9 mouse cellular contexts compared by ENCODE assay signal in genomic region chr7:16175542-16175931, GRCm38 (mm10). TPM values are rescaled to one million over a fixed set of nuclear protein-coding genes. Genes with fewer than 3 reads are reported as not detected.
DNase-seq lines count a peak whose midpoint lies in the region; ATAC-seq and TF ChIP-seq lines count a peak whose summit lies in the region.
"Had no signal": no experiment of that assay in that cellular context is flagged by ENCODE, and none has a peak within 500 bp of the region (broad histone marks: within the 10 kb centered on the region; RNA-seq: fewer than 3 reads in every experiment).

No protein-coding gene starts in this region.

- no peak for TF ChIP-seq CTCF in ES-Bruce4 (IDR thresholded peaks at IDR 0.05; ENCODE audit: low read depth, low read length)
- no peak for TF ChIP-seq CTCF in forebrain, postnatal 0 days (IDR thresholded peaks at IDR 0.05; ENCODE audit: low read depth)

- peaks cover 4% of the 10 kb centered on the region; the same call in 1 of the 2 replicates for H3K27me3 ChIP-seq in heart, embryonic 10.5 days (ENCODE audit: insufficient read depth, poor library complexity, severe bottlenecking)
- peaks cover 3% of the 10 kb centered on the region; the same call in 1 of the 2 replicates for H3K27me3 ChIP-seq in ES-Bruce4 (ENCODE audit: control insufficient read depth, insufficient read depth, low read length, poor library complexity, severe bottlenecking)
- H3K27me3 ChIP-seq in forebrain, postnatal 0 days (ENCODE audit: insufficient read depth, low read length): no peaks in the 10 kb centered on the region
- no peaks in the 10 kb centered on the region for H3K27me3 ChIP-seq in midbrain, embryonic 11.5 days (ENCODE audit: control insufficient read depth, insufficient read depth, low read length)

- peak overlapping the region; percentile 86 for H3K27ac ChIP-seq in heart, embryonic 10.5 days
- no peak overlapping the region for H3K27ac ChIP-seq in ES-Bruce4 (ENCODE audit: insufficient read depth, low read length)
- peak overlapping the region; percentile 84 for H3K27ac ChIP-seq in forebrain, postnatal 0 days (ENCODE audit: low read depth, low read length)
- peak overlapping the region; percentile 38; the same call in 1 of the 2 replicates for H3K27ac ChIP-seq in midbrain, embryonic 11.5 days (ENCODE audit: low read depth, low read length)

- peak; percentile 64 for ATAC-seq in forebrain, postnatal 0 days
- ATAC-seq in midbrain, embryonic 11.5 days (ENCODE audit: low FRiP score): peak; percentile 45

- TF ChIP-seq EP300 in ES-Bruce4 (IDR thresholded peaks at IDR 0.05; ENCODE audit: insufficient read depth, low read depth, low read length): no peak

- no peak for DNase-seq in heart, embryonic 10.5 days (ENCODE audit: low spot score)
- DNase-seq in heart, postnatal 36 days: no peak
- no peak for DNase-seq in forebrain, postnatal 0 days
- no peak for DNase-seq in midbrain, embryonic 11.5 days (ENCODE audit: low spot score, missing footprints)
- no peak for DNase-seq in retina, embryonic 14.5 days (ENCODE audit: low spot score)
- DNase-seq in left cerebral cortex, postnatal 4 days: no peak
- DNase-seq in cerebellum, postnatal 25 days: no peak

- H3K36me3 ChIP-seq in heart, embryonic 10.5 days: peaks cover 15% of the 10 kb centered on the region
- no peaks in the 10 kb centered on the region for H3K36me3 ChIP-seq in ES-Bruce4 (ENCODE audit: control insufficient read depth, insufficient read depth, low read length, poor library complexity, severe bottlenecking)
- peaks cover 32% of the 10 kb centered on the region for H3K36me3 ChIP-seq in forebrain, postnatal 0 days (ENCODE audit: insufficient read depth)
- H3K36me3 ChIP-seq in midbrain, embryonic 11.5 days (ENCODE audit: control insufficient read depth, insufficient read depth, low read length): peaks cover 8% of the 10 kb centered on the region

- intact Hi-C loops in heart, postnatal 36 days (cut with DNase I): no loop called here
- intact Hi-C loops in left cerebral cortex, postnatal 4 days (cut with DNase I): no loop called here

- H3K9me3 ChIP-seq in heart, embryonic 10.5 days: no peaks in the 10 kb centered on the region
- H3K9me3 ChIP-seq in ES-Bruce4 (replicated peaks; ENCODE audit: control insufficient read depth, insufficient read depth, low read length, poor library complexity, severe bottlenecking): no peaks in the 10 kb centered on the region
- no peaks in the 10 kb centered on the region for H3K9me3 ChIP-seq in forebrain, postnatal 0 days (ENCODE audit: low read length)
- H3K9me3 ChIP-seq in midbrain, embryonic 11.5 days (ENCODE audit: control insufficient read depth, low read length): no peaks in the 10 kb centered on the region; the same call in 1 of the 2 replicates

- 1% methylated on average over 10 of the region's 10 CpGs for WGBS in heart, embryonic 10.5 days
- under 1% methylated on average over 10 of the region's 10 CpGs for WGBS in forebrain, postnatal 0 days
- 0% methylated on average over 10 of the region's 10 CpGs for WGBS in midbrain, embryonic 11.5 days

- H3K4me2 ChIP-seq in forebrain, postnatal 0 days (ENCODE audit: low read depth): peak overlapping the region; percentile 73
- H3K4me2 ChIP-seq in midbrain, embryonic 11.5 days: peak overlapping the region; percentile 53

- TF ChIP-seq POLR2A in ES-Bruce4 (IDR thresholded peaks at IDR 0.05; ENCODE audit: insufficient read depth, low read length): no peak

- H3K4me1 ChIP-seq in heart, embryonic 10.5 days: peaks cover 44% of the 10 kb centered on the region
- no peaks in the 10 kb centered on the region for H3K4me1 ChIP-seq in ES-Bruce4 (ENCODE audit: control insufficient read depth, insufficient read depth, low read length)
- peaks cover 10% of the 10 kb centered on the region for H3K4me1 ChIP-seq in forebrain, postnatal 0 days (ENCODE audit: insufficient read depth)
- H3K4me1 ChIP-seq in midbrain, embryonic 11.5 days (ENCODE audit: control insufficient read depth, insufficient read depth, low read length): peaks cover 15% of the 10 kb centered on the region

- H3K4me3 ChIP-seq in heart, embryonic 10.5 days: peak overlapping the region; percentile 79
- H3K4me3 ChIP-seq in ES-Bruce4 (ENCODE audit: low read depth, low read length): peak overlapping the region; percentile 76
- peak overlapping the region; percentile 85 for H3K4me3 ChIP-seq in forebrain, postnatal 0 days (ENCODE audit: low read depth, low read length)
- peak overlapping the region; percentile 73 for H3K4me3 ChIP-seq in midbrain, embryonic 11.5 days (ENCODE audit: low read depth, low read length)

- peak overlapping the region; percentile 72 for H3K9ac ChIP-seq in ES-Bruce4 (ENCODE audit: low read depth, poor library complexity, severe bottlenecking)
- H3K9ac ChIP-seq in forebrain, postnatal 0 days: peak overlapping the region; percentile 83
- peak overlapping the region; percentile 86 for H3K9ac ChIP-seq in midbrain, embryonic 11.5 days (ENCODE audit: low read length)

RNA-seq across cellular contexts. Expression of gene Meis3, which starts 0.6 kb away (rescaled TPM):
- 22.5 and 41.8 TPM in 2 replicates for polyA plus RNA-seq in heart, embryonic 10.5 days (2016; fragmentation: Nextera tagmentation; extraction: Ambion mirVana)
- total RNA-seq in heart, postnatal 36 days (2021): 1 to 10 TPM; 3.9 to 4.9 TPM
- 4.5 and 5.2 TPM in 2 replicates for polyA plus RNA-seq in ES-Bruce4 (2011; ENCODE audit: insufficient read depth, insufficient read length, low read depth, missing spikeins)
- 98.6 and 100 TPM in 2 replicates for total RNA-seq in forebrain, postnatal 0 days (2014; rRNA removed)
- polyA plus RNA-seq in forebrain, postnatal 0 days (2015; fragmentation: Nextera tagmentation; extraction: Ambion mirVana): 86.4 and 90.9 TPM in 2 replicates
- polyA plus RNA-seq in midbrain, embryonic 11.5 days (2014; fragmentation: Nextera tagmentation; extraction: Ambion mirVana): 74.7 and 80.7 TPM in 2 replicates
- total RNA-seq in left cerebral cortex, postnatal 4 days (2021): 10 to 100 TPM; 70.6 to 74.8 TPM
- total RNA-seq: megakaryocyte progenitor cell, adult 5-6 weeks had no signal

RNA-seq across cellular contexts. Expression of gene Slc8a2, which starts 45.9 kb away (rescaled TPM):
- 0.24 and 0.28 TPM in 2 replicates for polyA plus RNA-seq in heart, embryonic 10.5 days (2016; fragmentation: Nextera tagmentation; extraction: Ambion mirVana)
- 1 to 10 TPM in 1 of 2 experiments, under 1 TPM in 1; 0.67 to 1.1 TPM for total RNA-seq in heart, postnatal 36 days (2021)
- 4.1 and 4.5 TPM in 2 replicates for polyA plus RNA-seq in ES-Bruce4 (2011; ENCODE audit: insufficient read depth, insufficient read length, low read depth, missing spikeins)
- 52.4 and 55.8 TPM in 2 replicates for total RNA-seq in forebrain, postnatal 0 days (2014; rRNA removed)
- 0.77 and 0.99 TPM in 2 replicates for polyA plus RNA-seq in forebrain, postnatal 0 days (2015; fragmentation: Nextera tagmentation; extraction: Ambion mirVana)
- polyA plus RNA-seq in midbrain, embryonic 11.5 days (2014; fragmentation: Nextera tagmentation; extraction: Ambion mirVana): 0.27 and 0.34 TPM in 2 replicates
- 100 to 1,000 TPM; 106 to 117 TPM for total RNA-seq in left cerebral cortex, postnatal 4 days (2021)
- total RNA-seq: megakaryocyte progenitor cell, adult 5-6 weeks had no signal

RNA-seq across cellular contexts. Expression of gene Dhx34, which starts 46.3 kb away (rescaled TPM):
- 12.9 and 14.8 TPM in 2 replicates for polyA plus RNA-seq in heart, embryonic 10.5 days (2016; fragmentation: Nextera tagmentation; extraction: Ambion mirVana)
- total RNA-seq in heart, postnatal 36 days (2021): 1 to 10 TPM; 7.9 to 8.7 TPM
- polyA plus RNA-seq in ES-Bruce4 (2011; ENCODE audit: insufficient read depth, insufficient read length, low read depth, missing spikeins): 9.7 and 11.6 TPM in 2 replicates
- total RNA-seq in forebrain, postnatal 0 days (2014; rRNA removed): 10.9 and 16.0 TPM in 2 replicates
- polyA plus RNA-seq in forebrain, postnatal 0 days (2015; fragmentation: Nextera tagmentation; extraction: Ambion mirVana): 8.4 and 9.7 TPM in 2 replicates
- polyA plus RNA-seq in midbrain, embryonic 11.5 days (2014; fragmentation: Nextera tagmentation; extraction: Ambion mirVana): 9.0 and 10.3 TPM in 2 replicates
- total RNA-seq in left cerebral cortex, postnatal 4 days (2021): 10 to 100 TPM; 12.2 to 13.4 TPM

RNA-seq across cellular contexts. Expression of gene Kptn, which starts 55.8 kb away (rescaled TPM):
- polyA plus RNA-seq in heart, embryonic 10.5 days (2016; fragmentation: Nextera tagmentation; extraction: Ambion mirVana): 31.6 and 34.9 TPM in 2 replicates
- 10 to 100 TPM; 23.0 to 23.1 TPM for total RNA-seq in heart, postnatal 36 days (2021)
- 8.5 and 8.7 TPM in 2 replicates for polyA plus RNA-seq in ES-Bruce4 (2011; ENCODE audit: insufficient read depth, insufficient read length, low read depth, missing spikeins)
- 47.4 and 53.7 TPM in 2 replicates for total RNA-seq in forebrain, postnatal 0 days (2014; rRNA removed)
- polyA plus RNA-seq in forebrain, postnatal 0 days (2015; fragmentation: Nextera tagmentation; extraction: Ambion mirVana): 27.4 and 37.2 TPM in 2 replicates
- polyA plus RNA-seq in midbrain, embryonic 11.5 days (2014; fragmentation: Nextera tagmentation; extraction: Ambion mirVana): 16.2 and 18.2 TPM in 2 replicates
- total RNA-seq in left cerebral cortex, postnatal 4 days (2021): 10 to 100 TPM; 38.0 to 43.2 TPM
